Mouse (Mus musculus) c-Kit-negative CD71-positive TER-119-positive erythroid progenitor cells, embryonic 14.5 days (primary cell): Measurements from ENCODE around the gene Tsga10.
"Not testable (repeated sequence)": the region's sequence is repeated elsewhere in the genome, so short reads cannot be mapped to it uniquely, and the experiment has no call there.

Experiments
- DNase-seq: peaks from one replicate; pipeline ENCODE4 v3.0.0-alpha.2; 2013; ENCODE audit warnings: low read depth, low spot score

Tsga10 gene

DNA sequence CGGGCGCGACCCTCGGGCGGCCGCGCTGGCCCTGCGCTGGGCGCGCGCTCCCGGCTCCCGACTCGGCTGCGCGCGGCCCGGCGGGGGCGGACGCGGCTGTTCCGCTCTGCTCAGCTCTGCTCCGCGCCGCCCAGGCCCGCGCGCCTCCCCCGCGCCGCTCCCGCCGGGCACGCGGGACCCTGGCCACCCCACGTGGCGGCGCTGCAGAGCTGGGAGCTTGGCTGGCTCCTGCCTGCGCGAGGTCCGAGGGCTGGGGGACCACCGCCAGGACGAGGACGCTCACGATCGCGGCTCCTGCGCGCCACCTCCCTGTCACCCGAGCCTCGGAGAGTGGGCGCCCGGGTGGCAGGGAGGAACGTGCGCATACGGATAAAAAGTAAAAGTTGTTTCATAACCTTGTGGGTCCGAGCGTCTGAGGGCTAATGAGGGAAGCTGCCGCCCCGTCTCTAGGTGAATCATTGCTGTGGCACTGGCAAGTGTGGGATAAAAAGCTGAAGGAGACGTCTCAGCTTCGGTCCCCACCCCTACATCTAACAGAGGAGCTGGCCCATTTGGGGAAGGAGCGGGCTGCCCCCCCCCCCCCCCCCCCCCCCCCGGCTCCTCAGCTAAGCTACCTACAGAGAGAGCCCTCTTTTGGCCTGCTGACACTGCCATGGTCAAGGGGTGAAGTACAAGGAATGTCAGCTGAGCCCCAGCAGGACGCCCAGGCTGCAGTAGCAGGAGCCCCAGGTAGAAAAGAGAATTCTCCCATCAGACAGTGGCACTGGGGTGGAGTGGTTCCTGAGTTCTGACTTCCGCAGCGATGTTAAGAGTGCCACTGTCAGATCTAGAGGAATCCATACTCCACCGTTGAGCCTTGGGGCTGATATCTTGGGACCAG, 146.2 kb downstream of the Tsga10 start, which contains the start of gene 2010300C02Rik:
TSS of gene 2010300C02Rik (minus strand) at position 325 of the 880 bp plus-strand sequence.
- no peak for DNase-seq

GRCm38 (mm10) chr1:37719030-37719723, 147.1 kb downstream of the Tsga10 start:
- DNase-seq: no peak

DNA sequence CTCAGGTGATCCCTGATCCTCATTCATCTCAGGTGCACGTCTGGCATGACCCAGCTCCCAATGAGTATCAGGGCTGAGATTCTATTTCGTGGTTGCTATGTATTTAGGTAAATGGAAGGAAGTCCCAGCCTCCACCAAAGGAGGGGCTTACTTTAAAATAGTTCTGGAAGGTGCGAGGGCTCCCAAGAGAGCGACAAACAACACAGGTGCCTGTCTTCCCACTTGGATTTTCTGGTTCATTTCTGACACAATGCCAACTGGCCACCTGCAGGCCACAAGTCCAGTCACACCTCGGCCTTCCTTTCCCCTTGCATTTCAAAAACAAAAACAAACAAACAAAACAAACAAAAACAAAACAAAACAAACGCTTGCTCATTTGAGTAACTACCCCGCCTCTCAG, 147.7 kb downstream of the Tsga10 start:
- DNase-seq: no peak

GRCm38 (mm10) chr1:37717415-37718195, 148.6 kb downstream of the Tsga10 start:
- no peak for DNase-seq

- not testable (repeated sequence) for DNase-seq
These were observed 153.9 kb downstream of the Tsga10 start for GRCm38 (mm10) chr1:37712357-37712737.

DNA sequence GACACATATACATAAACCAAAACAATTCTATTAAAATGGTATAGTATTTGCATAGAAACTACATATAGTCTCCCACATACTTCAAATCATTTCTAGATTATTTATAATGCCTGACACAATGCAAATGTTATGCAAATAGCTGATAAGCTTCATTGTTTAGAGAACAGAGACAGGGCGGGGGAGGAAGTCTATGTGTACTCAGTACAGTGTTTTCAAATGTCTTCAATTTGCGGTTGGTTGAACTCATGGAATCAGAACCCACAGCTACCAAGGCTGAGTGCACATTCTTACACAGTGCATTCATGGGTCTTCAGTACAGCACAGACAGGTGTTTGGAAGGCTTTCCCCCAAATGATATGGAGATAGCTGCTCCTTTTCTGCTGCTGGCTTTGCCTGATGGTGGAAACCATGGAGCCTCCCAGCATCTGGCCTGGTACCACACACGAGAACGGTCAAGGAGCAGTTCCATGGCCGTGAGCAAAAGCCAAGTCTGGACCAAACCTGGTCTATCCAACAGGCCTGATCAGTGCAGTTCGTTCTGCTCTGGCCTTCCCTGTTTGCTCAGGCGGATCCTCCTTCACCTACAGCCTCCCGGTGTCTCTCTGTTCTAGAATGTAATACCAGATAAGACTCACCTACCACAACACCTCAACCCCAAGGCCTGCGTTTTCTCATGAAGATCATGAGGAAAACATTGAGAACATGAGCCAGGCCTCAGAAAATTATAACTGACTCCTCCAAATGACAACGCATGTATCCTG, 154.5 kb downstream of the Tsga10 start:
- no peak for DNase-seq

GRCm38 (mm10) chr1:37711082-37711481, 155.1 kb downstream of the Tsga10 start:
- no peak for DNase-seq

DNA sequence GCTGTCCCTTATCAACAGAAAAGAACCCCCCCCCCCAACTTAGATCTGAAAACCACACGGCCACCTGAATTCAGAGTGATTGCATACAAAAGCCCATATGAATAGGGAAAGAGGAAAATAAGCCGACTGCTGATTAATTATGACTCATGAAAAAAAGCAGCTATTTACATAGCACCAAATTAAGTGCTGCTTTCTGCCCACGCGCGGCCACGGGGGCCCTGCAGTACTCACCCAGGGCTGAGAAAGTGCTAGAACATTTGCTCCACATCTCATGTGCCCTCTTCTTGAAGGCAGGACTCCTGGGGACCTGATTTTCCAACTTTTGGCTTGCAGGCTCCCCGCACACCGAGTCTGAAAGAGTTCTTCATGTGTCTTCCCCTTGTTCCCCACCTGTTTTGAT, 156.5 kb downstream of the Tsga10 start:
- DNase-seq: no peak

DNA sequence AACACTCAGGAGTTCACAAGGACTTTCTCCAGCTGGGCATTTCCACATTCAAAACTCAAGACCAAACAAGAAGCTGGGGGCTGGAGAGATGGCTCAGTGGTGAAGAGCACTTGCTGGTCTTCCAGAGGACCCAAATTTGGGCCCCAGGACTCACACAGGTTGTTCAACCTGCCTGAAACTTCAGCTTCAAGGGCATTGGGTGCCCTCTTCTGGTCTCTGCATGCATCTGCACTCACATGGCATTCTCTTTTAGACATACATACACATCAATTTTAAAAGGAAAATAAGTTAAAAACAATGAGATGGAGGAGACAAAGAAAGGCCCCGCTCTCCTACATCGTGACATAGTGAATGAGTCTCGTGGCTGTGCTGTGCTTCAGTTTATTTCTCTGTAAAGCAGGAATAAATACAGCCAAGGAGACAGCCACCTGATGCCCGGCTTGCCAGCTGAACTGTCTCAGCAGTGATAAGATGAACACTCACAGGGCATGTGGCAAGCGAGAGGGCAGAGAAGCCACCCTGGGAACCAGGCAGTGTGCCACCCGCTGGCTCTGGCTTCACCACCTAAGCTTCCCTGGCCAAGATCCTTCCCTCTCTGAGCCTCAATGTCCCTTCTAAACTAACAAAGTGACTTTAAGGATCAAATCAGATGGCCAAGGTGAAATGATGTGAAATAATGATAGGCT, 157.8 kb downstream of the Tsga10 start:
- DNase-seq: no peak
